Mouse (Mus musculus) embryo, embryonic 11.5 days (tissue): ENCODE measurements around the gene Gm20422.

Experiments
- DNase-seq: peaks from one replicate; pipeline ENCODE4 v3.0.0-alpha.2; 2012; ENCODE audit warnings: low read depth, low spot score

Gene Gm20422

GRCm38 (mm10) chr8:69774503-69775148, at the start of gene Gm20422:
Gm20422 (minus strand) TSS chr8:69774886.
- DNase-seq: peak; percentile 93

- peak; percentile 60 for DNase-seq
Observed at GRCm38 (mm10) chr8:69822386-69823191, 47.9 kb upstream of the Gm20422 start, which contains the start of gene Lpar2. Lpar2 (plus strand) TSS chr8:69822429.

DNA sequence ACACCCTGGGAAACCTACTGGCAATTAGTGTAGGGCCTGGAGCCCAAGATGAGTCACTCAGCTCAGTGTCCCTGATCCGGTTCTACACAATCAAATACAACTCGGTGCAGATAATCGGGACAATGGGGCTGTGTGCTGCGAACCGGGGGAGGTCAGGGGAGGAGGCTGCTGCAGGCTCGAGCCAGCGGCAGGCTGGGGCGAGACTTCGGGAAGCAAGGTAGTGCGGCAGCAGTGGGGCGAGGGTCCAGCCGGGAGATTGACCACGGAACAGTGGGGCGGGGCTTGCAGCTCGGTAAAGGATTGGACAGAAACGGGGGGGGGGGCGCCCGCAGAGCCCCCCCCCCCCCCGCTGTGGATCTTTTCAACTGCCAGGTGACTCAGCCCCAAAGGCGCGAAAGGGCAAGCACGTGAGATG, 47.3 kb upstream of the Gm20422 start:
- peak; percentile 40 for DNase-seq

- DNase-seq: no peak
Observed at GRCm38 (mm10) chr8:69820466-69820865, 45.8 kb upstream of the Gm20422 start.

DNA sequence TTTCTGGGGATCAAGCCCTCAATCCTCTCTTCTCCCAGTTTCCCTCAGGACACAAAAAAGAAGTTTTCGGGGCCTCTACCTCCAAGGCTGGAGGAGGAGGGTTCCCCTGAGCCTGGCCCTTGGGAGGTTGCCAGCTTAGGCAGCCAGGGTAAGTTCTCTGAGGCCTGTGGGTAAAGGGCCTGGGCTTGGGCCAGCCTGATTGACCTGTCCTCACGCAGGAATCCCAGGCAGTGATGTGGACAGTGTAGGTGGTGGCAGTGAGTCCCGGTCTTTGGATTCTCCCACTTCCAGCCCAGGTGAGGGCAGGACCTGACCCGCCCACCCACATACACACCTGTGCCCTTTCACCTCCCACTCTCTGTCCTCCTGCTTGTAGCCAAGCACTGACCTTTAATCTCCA, 40.7 kb upstream of the Gm20422 start:
- no peak for DNase-seq

DNA sequence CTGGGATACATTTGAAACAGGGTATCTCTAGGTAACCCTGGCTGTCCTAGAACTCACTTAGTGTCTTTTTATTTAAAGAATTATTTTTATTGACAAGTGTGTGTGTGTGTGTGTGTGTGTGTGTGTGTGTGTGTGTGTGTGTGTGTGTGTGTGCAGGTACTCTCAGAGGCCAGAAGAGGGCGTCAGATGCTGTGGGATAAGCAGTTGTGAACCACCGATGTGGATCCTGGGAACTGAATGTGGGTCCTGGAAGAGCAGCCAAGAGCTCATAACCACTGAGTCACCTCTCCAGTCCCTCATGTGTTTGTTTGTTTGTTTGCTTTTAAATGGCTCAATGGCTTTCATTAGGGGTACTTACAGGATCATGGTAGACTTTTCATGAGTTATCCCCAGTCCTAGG, 40.2 kb upstream of the Gm20422 start:
- DNase-seq: no peak

- DNase-seq: no peak
Observed at GRCm38 (mm10) chr8:69809820-69810219, 35.1 kb upstream of the Gm20422 start.

- no peak for DNase-seq
Observed at GRCm38 (mm10) chr8:69808864-69809403, 34.2 kb upstream of the Gm20422 start.

DNA sequence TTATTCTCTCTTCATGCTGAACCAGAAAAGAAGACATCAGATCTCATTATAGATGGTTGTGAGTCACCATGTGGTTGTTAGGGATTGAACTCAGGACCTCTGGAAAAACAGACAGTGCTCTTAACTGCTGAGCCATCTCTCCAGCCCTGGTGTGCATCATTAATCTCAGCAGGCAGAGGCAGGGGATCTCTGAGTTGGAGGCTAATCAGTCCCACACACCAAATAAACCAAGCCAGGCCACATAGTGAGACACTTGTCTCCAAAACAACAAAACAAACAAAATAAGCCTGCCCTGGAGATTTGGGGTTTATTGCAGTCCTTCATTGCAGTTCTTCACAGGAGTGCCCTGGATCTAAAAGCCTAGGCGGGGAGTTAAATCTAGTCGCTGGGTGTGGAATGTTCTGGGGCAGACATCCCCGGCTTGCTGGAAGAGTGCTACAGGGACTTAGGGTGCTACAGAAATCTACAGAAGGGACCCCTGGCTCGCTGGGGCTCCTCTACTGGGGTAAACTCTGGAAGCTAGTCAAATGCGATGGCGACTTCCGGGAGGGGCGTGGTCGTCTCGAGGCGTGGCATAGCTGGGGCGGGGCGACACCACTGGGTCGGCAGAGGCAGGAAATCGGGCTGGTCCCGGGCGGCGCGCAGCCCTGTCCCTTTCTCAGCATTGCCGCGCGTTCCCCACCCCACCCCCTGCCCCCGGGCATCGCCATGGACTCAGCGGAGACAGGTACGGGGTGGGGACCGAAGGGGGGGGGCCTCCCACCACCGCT, 33.6 kb upstream of the Gm20422 start, which contains the start of gene Gmip:
Gene Gmip (plus strand): TSS at position 586 of the 770 bp plus-strand sequence.
- peak; percentile 54 for DNase-seq

- no peak for DNase-seq
Observed at GRCm38 (mm10) chr8:69807236-69807635, 32.5 kb upstream of the Gm20422 start.

DNA sequence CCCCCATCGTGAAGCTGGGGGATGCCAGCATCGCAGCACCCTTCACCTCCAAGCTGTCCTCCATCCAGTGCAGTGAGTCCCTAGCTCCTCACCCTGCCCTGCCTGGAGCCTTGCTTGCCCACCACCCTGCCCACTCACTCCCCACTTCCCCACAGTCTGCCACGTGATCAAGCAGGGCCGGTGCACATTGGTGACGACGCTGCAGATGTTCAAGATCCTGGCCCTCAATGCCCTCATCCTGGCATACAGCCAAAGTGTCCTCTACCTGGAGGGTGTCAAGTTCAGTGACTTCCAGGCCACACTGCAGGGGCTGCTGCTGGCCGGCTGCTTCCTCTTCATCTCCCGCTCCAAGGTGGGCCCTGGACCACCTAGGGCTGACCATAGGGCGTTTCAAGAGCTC, 30.8 kb upstream of the Gm20422 start:
- no peak for DNase-seq

GRCm38 (mm10) chr8:69805086-69805485, 30.4 kb upstream of the Gm20422 start:
- no peak for DNase-seq

DNA sequence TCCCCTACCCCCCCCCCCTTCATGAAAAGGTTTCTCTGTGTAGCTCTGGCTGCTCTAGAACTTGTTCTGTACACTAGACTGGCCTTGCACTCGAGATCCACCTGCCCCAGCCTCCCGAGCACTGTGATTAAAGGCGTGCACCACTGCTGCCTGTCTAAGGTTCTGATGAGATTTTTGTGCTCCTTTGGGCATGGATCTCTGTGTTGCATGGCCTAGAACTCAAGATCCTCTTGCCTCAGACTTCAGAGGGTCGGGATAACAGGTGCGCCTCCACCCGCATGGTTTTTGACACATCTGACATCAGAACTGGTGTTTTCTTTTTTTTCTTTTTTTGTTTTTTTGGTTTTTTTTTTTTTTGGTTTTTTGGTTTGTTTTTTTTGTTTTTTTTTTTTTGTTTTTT, 29.9 kb upstream of the Gm20422 start:
- DNase-seq: no peak

- no peak for DNase-seq
Observed at GRCm38 (mm10) chr8:69803366-69803765, 28.7 kb upstream of the Gm20422 start.

DNA sequence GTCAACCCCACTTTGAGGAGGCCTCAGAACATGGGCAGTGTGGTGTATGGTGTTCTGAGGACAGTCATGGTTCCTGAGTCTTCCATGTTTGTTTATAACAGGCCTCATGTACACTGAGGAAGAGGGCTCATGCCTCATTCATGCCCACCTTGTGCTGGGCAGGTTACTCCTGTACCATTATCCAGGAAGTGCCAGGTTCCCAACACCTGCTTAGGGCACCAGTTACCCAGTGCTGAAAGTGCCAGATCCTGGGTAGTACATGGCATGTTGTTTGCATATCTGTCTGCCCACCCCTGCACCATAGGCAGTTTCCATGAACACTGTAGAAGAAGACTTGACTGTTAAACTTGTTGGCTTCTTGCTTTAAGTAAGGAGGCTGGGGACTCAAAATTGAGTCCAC, 27.5 kb upstream of the Gm20422 start:
- no peak for DNase-seq

- DNase-seq: no peak
Observed at GRCm38 (mm10) chr8:69801796-69802195, 27.1 kb upstream of the Gm20422 start.

DNA sequence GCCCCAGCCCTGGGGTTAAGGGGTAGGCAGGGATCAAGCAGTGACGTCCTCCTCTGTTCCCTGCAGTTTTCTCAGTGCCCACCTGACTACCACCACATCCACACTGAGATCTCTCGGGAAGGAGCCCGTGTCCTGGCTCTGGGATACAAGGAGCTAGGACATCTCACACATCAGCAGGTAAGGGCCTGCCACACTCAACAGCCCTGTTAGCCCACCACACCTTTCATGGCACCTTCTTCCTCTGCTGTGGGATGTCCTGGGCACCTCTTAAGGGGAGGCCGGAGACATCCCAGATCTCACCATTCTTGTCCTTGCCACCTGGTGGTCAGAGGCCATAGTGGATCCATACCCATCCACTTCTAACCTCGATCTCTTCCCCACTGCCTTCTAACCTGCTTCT, 25.3 kb upstream of the Gm20422 start:
- no peak for DNase-seq

- no peak for DNase-seq
Observed at GRCm38 (mm10) chr8:69799261-69799660, 24.6 kb upstream of the Gm20422 start.

DNA sequence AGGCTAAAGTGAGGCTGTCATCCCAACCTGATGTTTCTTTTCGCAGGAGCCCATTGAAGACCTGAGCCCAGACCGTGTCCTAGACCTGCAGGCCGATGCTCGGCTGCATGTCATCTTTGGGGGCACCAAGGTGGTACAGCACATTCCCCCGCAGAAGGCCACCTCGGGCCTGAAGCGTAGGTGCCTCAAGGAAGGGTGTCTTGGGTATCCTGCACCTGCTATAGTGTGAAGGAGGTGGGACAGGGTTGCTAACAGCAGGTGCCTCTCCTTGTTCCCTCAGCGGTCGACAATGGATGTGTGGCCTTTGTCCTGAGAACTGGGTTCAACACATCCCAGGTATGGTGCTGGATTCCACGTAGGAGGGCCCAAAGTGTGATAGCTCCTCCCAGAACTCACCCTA, 23.0 kb upstream of the Gm20422 start:
- no peak for DNase-seq

DNA sequence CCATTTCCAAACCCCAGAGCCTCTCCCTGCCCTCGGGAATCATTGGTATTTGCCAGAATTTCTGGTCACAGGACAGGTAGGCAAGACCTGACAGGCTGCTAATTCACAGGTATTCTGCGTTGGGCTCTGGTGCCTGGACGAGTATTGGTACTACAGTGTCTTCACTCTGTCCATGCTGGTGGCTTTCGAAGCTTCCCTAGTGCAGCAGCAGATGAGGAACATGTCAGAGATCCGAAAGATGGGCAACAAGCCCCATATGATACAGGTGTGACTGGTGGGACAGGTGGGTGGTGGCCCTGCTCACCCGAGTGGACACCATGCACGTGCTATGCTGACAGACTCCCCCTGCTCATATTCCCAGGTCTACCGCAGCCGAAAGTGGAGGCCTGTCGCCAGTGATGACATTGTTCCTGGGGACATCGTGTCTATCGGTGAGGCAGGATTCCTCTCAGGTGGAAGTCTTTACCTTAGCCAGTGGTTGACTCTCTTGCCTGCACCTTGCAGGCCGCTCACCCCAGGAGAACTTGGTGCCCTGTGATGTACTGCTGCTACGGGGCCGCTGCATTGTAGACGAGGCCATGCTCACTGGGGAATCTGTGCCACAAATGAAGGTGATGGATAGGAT, 22.1 kb upstream of the Gm20422 start:
- no peak for DNase-seq

DNA sequence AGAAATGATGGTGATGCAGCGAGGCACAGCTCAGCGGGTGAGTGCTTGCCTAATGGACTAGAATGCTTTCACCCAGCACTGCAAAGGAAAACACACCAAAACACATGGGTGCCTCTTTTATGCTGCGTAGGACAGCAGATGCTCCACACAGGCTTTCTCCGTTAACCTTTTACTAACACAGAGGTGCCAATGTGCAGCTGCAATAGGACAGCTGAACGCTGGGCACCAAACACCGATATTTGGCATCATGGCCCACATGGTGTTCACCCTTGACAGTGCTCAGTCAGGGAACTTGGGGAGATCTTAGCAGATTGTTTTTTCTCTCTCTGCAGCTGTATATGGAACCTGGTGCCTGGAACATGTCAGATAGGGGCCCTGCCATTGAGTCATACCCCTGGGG, 20.2 kb upstream of the Gm20422 start:
- DNase-seq: no peak

DNA sequence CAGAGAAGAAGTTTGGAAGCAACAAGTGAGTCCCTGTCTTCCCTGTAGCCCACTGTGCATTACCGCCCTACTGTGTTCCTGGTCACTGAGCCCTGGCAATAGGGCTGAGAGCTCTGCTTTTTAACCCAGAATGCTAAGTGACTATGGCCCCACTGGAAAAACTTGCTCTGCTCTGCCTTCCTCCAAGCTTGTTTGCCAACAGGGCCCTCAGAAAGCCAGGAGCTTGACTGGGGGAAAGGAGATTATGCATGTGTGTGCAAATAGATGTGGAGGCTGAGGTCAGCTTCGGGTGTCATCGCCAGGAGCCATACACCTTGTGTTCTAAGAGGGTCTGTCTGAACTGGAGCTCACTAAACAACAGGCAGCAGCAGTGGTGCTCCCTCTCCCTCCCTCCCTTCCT, 19.4 kb upstream of the Gm20422 start:
- no peak for DNase-seq
